Mouse (Mus musculus) gastrocnemius, postnatal 10 days (tissue): ENCODE measurements around the gene Psme2. TPM values are rescaled to one million over a fixed set of nuclear protein-coding genes. Genes with fewer than 3 reads are reported as not detected.

Experiments
- DNase-seq: peaks from one replicate; pipeline ENCODE4 v3.0.0; 2021; ENCODE audit warnings: mixed read lengths
- long read RNA-seq, 2 experiments: library from polyadenylated mRNA; stranded (forward); transcript quantifications; one replicate each; pipeline ENCODE4 v2.0.0; 2021
- total RNA-seq, 2 experiments: library from RNA; stranded (reverse); gene quantifications; 2 replicates each; pipeline ENCODE4 v1.2.3; 2021

The Psme2 gene
- 10 to 100 TPM; 74.4 to 85.8 TPM for total RNA-seq
- long read RNA-seq, experiment 1, transcript Psme2-208 (11 exons, 962 nt) = major isoform, 32 of 39 reads
- long read RNA-seq, experiment 1, partial matches to known transcripts = 2 of 39 reads
- long read RNA-seq, experiment 1, other reads (novel, unspliced or antisense) = 3 of 39 reads
- long read RNA-seq, experiment 2, transcript Psme2-208 (11 exons, 962 nt) = major isoform, 33 of 37 reads
- long read RNA-seq, experiment 2, partial matches to known transcripts = 0 of 37 reads
- long read RNA-seq, experiment 2, other reads (novel, unspliced or antisense) = 3 of 37 reads

DNA sequence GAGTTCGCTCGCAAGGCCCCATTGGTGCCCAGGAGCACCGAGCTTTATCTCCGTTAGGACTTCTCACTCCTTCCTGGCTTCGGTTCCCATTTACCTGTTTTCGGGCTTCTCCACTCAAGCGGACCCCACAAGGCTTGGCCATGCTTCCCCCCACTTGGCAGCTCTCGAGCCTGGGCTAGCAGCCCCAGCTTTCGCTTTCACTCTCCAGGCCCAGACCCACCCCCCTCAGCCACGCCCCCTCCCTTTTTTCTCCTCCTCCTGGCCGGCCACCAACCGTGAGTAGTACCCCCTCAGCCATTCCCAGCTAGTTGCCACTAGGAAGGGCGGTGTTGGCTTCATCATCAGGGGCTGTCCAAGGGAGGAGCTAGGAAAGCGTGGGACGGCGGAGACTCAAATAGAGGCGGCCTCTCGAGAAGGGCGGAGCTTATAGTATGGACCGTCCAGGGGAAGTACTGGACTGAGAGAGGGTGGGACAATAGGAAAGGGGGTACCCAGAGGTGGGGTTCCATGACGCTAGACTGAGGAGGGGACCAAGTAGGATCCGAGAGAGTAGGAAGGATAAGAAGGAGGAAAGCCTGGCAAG lies at the start of gene Psme2:
TSS of gene Psme2 (minus strand) at position 366 of the 583 bp plus-strand sequence.
- peak; percentile 88 for DNase-seq

DNA sequence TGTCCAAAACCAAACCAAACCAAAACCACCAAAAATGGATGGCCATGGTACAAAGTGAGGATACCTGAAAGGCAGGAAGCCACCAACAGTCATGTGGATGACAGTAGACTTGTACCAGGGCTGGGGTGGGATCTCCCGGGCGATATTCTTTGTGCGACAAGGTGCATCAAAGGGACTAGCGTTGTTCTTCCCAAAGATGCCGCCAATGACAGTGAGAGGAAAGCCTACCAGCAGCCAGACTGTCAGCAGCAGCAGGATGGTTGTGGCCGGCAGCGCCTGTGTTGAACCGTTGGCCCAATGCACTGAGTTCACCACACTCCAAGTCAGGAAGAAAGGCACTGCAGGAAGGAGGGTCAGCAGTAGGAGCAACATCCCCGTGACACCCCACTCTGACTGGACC lies 46.9 kb upstream of the Psme2 start, which contains the start of gene Gm49378:
TSS of gene Gm49378 (minus strand) at position 101 of the 400 bp plus-strand sequence.
- DNase-seq = no peak

DNA sequence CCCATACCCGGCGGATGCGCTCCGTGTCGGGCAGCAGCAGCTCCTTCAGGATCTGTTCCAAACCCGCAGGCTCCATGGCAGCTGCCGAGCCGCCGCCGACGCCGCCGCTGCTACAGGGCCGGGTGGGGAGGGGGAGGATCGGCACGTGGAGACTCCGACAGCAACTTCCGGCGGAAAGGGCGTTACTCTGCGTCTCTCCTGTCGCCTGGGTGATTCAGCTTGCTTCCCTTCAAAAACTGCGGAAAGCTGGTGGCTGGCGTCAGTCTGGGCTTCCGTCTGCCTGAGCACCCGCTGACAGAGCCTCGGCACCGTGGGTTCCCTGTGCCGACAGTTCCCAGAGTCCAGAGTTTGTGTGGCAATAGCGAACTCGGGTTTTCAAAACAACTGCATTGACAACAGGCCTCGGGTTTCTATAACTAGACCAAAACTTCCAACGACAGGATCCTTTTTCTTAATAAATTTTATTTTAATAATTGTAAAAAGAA lies 44.7 kb upstream of the Psme2 start, which contains the start of gene Ipo4:
TSS of gene Ipo4 (minus strand) at position 435 of the 485 bp plus-strand sequence.
- DNase-seq = peak; percentile 85

DNA sequence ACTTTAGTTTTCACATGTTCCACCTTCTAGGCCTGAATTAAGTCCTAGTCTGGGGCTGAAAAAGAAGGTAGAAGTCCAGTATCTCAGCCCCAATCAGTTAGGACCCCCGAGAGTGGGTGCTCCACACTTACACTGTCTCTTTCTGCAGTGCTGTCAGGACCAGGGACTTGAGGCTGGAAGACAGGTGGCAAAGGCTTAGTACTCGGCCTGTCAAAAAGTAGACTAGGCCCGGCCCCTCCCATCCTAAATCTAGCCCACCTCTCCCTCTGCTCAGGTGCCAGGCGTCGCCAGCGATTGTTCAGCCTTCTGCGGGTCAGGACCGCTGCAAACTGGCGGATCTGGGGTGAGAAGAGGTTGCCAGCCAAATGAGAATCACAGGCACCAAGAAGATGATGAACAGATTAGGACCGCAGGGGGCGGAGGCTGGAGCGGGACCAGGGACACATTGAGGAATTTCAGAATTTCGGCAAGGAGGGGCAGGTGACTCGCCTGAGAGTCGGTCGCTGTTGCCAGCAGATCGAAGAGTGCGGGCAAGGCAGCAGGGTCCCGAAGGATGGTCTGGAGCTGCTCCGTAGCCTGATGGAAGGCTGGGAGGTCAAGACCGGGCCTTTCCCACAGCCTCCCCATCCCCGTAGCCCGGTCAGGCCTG lies 44.1 kb upstream of the Psme2 start:
- peak; percentile 56 for DNase-seq

DNA sequence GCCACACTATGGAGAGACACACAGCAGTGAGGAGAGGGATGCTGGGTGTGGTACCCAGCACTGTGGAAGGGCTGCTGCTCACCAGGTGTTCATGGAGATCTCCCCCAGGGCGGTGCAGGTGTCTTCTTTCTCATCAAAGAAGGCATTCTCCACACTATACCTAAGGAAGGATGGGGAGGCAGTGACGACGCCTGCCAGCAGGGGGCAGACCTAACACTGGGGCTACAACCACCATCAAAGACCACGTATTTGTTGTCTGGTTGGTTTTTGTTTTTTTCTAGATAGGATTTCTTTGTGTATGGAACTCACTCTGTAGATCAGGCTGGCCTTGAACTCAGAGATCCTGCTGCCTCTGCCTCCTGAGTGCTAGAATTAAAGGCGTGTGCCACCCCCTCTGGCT lies 38.4 kb upstream of the Psme2 start:
- DNase-seq = peak; percentile 58

DNA sequence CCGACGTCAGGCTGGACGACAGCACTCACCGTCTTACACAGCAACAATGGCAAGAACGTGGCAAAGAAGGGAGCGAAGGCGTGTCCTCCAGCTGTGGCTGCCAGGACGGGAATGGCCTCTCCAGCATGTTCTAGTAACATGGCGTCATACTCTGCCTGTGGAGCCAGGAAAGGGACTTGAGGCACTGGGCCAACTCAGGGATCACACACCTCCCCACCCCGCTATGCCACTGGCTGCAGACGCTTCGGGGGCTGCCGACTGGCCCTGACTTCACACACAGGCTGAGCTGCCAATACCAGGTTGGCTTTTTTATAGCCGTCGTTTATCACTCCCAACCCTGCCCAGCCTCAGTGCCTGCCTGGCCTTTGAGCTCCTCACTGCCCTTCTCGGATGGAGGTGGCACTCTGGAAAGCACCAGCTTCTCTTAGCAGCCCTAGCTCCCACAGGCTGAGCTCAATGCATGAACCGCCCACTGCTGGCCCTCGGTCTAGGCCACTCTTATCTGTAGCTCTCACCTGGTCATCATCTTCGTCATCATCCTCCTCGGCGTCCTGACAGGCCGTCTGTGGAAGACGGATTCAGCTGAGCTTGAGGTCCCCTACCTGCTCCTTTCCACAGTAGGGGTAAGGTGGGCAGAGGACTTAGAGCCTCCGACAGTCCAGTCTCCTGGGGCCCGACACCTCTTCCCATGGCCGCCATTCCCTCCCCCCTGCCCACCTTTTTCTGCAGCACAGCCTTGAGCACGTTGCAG lies 37.3 kb upstream of the Psme2 start:
- DNase-seq = no peak

DNA sequence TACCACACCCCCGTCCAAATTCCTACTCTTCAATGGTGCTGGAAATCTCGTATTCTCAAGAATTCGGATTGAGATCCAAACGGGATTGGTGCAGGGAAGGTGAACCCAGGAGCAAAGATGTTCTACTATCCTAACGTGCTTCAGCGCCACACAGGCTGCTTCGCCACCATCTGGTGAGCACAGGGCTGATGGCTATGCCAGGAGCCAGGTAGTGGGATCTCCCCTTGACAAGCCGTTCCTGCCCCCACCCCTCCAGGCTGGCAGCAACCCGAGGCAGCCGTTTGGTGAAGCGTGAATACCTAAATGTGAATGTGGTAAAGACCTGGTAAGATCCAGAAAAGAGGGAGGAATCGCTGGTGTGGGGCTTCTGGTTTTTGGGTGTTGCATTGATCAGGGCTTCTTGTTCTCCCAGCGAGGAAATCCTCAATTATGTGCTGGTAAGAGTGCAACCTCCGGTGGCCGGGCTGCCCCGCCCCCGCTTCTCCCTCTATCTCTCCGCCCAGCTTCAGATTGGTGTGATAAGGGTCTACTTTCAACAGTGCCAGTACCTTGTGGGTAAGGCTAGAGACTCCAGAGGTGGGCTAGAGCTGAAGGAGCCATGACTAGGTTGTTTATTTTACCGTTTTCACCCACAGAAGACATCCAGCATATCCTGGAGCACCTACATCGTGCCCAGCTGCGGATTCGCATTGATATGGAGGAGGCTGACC lies 27.7 kb upstream of the Psme2 start:
- no peak for DNase-seq

DNA sequence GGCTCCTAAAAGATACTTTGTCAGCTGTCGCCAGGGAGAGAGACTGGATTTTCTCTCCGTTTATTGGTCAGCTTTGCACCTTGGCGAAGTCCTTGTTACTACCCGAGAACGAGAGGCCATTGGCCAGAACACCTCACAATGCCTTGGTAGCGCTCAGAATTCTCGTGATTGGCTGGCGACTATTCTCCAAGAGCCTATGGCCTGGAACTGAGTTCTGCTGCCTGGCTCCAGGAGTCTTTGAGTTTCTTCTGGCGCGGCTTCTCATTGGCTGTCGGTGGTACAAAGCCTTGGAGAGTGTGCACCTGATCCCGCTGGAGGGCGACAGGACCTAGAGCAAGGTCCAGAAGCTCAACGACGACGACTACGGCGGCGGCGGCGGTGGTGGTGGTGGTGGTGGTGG lies 26.9 kb upstream of the Psme2 start, which contains the start of gene Rec8:
TSS of gene Rec8 (plus strand) at position 216 of the 400 bp plus-strand sequence.
- no peak for DNase-seq

DNA sequence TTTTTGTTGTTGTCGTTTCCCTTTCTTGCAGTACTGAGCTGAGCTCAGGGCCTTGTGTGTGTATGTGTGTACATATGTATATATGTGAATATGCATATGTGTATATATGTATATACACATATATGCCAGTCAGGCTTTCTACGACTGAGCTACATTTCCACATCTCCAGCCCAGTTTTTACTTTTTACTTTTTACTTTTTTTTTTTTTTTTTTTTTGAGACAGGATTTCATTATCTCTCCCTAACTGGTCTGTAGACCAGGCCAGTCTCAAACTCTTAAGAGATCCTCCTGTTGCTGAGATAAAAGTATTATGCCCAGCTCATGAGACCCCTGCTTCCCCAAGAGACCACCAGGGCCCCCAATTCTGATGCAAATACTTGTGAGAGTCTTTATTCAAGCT lies 25.9 kb upstream of the Psme2 start:
- no peak for DNase-seq

DNA sequence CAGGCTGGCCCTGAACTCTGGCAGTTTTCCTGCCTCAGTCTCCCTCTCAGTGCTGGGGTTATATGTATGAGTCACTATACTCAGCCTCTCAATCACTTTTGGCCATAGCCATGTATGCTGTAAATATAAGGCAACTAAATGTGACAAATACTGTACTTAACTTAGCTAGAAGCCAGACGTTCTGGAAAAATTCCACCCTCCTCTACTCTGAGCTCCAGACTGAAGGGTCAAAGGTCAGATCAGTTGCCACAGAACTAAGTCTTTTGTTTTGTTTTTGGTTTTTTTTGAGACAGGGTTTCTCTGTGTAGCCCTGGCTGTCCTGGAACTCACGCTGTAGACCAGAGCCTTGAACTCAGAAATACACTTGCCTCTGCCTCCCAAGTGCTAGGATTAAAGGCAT lies 25.0 kb upstream of the Psme2 start:
- no peak for DNase-seq

DNA sequence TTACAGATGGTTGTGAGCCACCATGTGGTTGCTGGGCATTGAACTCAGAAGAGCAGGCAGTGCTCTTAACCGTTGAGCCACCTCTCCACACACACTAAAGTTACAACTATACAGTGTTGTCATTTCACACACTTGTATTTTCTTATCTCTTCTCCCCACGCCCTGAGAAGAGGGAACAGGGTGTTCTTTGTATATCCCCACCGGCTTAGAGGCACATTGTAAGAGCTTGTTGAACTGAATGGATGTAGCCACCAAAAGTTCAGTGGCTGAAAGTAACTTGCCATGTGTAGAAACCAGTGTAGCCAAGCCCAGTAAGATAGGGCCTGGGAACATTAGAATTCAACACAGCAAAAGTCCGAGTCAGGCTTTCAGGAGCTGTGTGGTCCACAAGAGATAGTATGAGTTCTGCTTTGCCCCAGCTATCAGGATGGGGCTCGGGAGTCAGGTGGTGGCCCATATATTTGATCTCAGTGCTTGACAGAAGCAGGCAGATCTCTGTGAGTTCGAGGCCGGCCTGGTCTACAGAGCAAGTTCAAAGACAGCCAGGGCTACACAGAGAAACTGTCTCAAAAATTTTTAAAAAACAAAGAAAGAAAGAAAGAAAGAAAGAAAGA lies 23.8 kb upstream of the Psme2 start:
- no peak for DNase-seq

DNA sequence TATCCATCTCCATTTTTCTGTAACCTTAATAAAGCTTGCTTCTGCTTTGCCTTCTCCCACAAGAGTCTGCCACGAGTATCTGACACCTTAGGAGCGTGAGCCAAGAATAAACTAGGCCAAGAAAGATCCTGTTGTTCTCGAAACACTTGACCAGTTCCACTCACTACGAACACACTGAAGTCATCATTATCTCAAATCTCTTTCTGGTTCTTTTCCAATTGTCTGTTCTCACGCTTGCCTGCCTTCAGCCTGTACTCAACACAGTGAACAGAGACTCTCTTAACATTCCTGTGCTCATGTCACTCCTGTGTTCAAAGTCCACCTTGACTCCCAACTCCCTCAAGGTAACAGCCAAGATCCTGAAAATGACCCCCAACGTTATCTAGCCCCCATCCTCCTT lies 22.4 kb upstream of the Psme2 start:
- DNase-seq = no peak

DNA sequence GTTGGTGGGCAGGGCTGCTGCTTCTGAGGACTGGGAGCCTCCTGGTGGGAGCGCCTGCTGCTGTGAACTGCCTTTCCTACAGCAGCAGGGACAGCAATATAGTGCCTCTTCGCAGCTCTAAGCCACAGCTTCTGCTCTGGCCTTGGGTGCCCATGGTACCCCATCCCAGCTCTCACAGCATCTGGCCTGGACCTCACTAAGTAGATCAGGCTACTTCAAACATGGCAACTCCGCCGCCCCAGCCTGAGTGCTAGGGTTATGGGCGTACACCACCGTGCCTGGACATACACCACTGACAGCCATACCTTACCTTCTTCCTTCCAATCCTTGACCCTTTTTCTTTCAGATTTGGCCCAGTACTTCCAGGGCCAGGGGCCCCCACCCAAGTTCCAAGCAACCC lies 17.4 kb upstream of the Psme2 start:
- no peak for DNase-seq

DNA sequence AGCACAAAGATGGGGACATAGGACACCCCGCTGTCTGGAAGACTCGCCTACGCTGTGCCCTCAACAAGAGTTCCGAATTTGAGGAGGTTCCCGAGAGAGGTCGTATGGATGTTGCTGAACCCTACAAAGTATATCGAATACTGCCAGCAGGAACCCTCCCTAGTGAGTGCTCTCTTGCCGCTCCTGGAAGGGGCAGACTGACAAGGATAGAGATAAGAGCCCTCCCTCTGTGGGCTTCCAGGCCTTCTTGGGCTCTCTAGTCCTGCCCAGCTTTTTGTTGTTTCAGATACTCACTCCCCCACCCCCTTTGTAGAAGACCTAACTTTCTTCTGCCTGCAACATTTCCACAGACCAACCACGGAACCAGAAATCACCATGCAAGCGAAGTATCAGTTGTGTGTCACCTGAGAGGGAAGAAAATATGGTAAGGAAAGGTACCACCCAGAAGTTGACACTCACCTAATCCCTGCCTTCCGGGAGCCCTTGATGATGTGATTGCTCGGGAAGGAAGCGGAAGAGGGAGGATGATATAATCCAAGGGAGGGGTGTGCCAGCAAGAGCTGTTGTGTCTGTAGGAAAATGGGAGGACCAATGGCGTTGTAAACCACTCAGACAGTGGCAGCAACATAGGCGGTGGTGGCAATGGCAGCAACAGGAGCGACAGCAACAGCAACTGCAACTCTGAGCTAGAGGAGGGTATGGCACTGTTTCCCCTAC lies 15.0 kb upstream of the Psme2 start:
- DNase-seq = no peak

DNA sequence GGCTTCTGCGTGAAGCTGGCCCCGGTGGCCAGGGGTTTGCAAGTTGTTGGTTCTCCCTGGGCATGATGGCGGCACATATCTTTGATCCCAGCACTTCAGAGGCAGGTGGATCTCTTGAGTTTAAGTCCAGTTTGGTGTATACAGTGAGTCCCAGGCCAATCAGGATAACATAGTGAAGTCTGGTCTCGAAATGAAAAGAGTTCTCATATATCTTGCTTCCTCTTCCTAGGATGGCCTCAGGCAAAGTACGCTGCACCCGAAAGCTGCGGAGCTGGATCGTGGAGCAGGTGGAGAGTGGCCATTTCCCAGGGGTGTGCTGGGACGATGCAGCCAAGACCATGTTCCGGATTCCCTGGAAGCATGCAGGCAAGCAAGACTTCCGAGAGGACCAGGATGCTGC lies 13.9 kb upstream of the Psme2 start:
- DNase-seq = no peak

DNA sequence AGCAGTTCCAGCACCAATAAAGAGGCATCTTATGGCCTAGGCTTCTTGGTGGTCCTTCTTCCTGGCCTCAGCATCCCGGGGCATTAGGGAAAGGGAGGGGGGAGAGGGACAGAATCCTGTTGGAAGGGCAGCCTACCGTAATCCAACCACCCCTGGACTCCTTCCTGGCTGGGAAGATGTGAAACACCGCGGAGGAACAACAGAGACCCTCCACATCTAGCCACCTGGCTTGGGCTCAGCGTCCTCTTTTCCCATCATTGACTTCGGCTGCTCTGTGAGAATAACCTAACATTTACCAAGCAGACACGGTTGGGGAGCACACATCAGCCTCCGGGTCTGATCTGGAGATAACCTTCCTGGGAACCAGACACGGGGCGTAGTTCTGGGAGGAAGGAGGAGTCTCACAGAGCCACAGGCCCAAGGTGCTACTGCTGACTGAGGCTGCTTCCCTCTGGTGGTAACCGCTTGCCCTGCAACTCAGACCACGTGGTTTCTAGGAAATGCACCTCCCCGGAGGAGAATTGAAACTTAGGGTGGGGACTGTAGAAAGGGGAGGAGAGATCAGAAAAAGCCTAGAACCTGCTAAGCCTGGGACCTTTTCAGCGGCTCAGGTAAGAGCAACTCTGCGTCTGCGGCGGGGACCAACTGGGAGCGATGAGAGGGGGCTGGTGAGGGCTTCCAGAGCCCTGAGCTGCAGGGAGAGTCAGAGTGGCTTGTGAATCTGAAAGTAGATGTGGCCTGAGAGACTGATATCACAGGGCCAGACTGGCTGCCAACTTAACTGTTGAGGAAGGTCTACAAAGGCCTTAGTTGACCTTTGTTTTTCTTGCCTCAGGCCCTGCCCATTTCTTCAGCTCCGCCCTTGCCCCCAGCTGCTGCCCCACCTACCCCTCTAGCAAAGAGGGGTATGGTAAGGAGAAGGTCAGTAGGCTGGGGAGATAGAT lies 13.0 kb upstream of the Psme2 start:
- peak; percentile 82 for DNase-seq

DNA sequence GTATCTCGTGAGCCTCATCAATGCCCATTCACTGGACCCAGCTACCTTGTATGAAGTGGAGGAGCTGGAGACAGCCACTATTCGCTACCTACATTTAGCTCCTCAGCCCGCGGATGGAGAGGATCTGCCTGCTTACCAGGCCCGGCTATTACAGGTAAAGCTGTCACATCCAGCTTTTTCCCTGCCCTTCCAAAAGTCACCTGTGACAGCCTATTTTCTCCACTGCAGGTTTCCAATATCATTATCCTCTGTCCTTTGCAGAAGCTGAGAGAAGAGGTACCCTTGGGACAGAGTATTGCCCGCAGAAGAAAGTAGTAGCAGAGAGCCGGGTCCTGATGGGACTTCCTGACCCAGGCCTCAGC lies 12.3 kb upstream of the Psme2 start, which contains the start of gene Irf9:
TSS of gene Irf9 (plus strand) at position 301 of the 362 bp plus-strand sequence.
- no peak for DNase-seq

DNA sequence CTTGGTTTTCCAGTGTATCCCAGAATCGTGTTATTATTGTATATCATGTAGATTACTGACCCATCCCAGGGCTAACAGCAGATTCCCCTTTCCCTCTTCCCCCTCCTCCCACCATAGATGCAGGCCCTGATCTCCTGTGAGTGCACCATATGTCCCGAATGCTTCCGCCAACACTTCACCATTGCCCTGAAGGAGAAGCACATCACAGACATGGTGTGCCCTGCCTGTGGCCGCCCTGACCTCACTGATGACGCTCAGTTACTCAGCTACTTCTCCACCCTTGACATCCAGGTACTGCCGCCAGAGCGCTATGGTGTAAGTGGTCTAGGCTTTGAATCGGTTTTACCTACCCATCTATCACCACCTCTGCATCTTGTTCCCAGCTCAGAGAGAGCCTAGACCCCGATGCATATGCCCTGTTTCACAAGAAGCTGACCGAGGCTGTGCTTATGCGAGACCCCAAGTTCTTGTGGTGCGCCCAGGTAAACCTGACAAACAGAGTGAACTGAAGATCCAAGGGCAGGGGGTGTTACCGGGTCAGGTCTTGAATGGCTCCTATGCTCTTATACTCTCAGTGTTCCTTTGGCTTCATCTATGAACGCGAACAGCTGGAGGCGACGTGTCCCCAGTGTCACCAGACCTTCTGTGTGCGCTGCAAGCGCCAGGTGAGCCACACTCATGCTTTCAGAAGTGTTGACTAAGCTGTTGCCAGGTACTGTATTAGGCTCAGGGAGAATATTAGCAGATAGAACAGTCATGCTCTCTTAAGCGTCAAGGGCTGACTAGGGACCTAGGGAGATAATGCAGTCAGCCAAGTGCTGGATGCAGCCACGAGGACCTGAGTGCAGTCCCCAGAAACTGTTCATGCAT lies 7.8 kb upstream of the Psme2 start:
- no peak for DNase-seq
